ENCODE assay signal across 11 mouse cellular contexts in the genomic region with DNA sequence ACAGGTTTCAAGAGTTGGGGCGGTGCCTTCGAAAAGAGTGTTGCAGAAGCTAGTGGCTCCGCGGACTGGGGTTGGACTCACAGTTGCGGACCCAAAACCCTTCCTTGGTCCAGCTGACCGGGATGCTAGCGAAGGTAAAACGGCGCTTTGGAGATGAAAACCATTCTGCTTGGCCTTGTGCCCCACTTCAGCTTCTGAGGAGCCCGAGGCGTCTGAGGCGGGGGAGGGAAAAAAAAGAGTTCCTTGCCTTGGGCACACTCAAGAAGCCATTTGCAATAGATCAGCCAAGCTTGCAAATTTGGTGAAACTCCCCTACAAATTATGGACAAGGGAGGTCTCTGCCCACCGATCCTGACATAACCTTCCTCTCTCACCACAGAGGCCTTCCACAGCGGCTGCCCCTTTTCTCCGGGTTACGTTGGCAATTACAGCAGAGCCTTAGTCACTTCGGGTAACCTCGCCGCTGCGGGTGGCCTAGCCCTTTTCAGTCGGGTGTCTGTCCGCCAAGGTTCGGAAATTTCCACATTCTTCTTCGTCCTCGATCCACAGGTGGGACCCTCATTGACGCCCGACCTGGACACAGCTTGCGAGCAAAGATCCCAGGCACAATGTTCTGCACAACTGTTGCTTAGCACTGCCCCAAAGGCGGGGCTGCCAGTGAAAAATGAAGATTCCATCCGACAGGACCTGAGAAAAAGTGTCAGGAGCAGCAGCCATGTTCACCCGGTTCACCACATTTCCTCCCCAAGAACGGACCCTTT. TPM values are rescaled to one million over a fixed set of nuclear protein-coding genes. Genes with fewer than 3 reads are reported as not detected.
A peak's percentile ranks its signal among the peaks of the same experiment; 100 is the strongest.
DNase-seq lines count a peak whose midpoint lies in the region; ATAC-seq lines count a peak whose summit lies in the region.
"Had no signal": no experiment of that assay in that cellular context is flagged by ENCODE, and none has a peak within 500 bp of the region (broad histone marks: within the 10 kb centered on the region; RNA-seq: fewer than 3 reads in every experiment).

A gene (minus strand): TSS at position 486 of the 761 bp plus-strand sequence.

- peaks cover 78% of the 10 kb centered on the region for H3K27me3 ChIP-seq in heart, embryonic 10.5 days (ENCODE audit: insufficient read depth, poor library complexity, severe bottlenecking)
- peaks cover 71% of the 10 kb centered on the region for H3K27me3 ChIP-seq in lung, embryonic 16.5 days (ENCODE audit: control insufficient read depth, insufficient read depth, low read depth, low read length)
- peaks cover 51% of the 10 kb centered on the region for H3K27me3 ChIP-seq in embryonic facial prominence, embryonic 14.5 days (replicated peaks; ENCODE audit: control insufficient read depth, insufficient read depth, low read length)
- H3K27me3 ChIP-seq in midbrain, embryonic 14.5 days (ENCODE audit: control insufficient read depth, insufficient read depth, low read length) = peaks cover 78% of the 10 kb centered on the region

- peak within 1 kb of the TSS; percentile 57; the same call in 1 of the 2 replicates for H3K4me2 ChIP-seq in lung, embryonic 16.5 days (ENCODE audit: low read depth, low read length)
- peak within 1 kb of the TSS; percentile 53 for H3K4me2 ChIP-seq in embryonic facial prominence, embryonic 14.5 days (ENCODE audit: low read depth, low read length)
- H3K4me2 ChIP-seq in midbrain, embryonic 14.5 days (ENCODE audit: low read length) = no peak within 1 kb of the TSS

- 1% methylated on average over 32 of the region's 32 CpGs for WGBS in heart, embryonic 10.5 days
- 4% methylated on average over 32 of the region's 32 CpGs for WGBS in lung, embryonic 16.5 days
- WGBS in embryonic facial prominence, embryonic 14.5 days = 2% methylated on average over 32 of the region's 32 CpGs
- WGBS in midbrain, embryonic 14.5 days = 1% methylated on average over 32 of the region's 32 CpGs

- H3K9me3 ChIP-seq in heart, embryonic 10.5 days = no peaks in the 10 kb centered on the region
- H3K9me3 ChIP-seq in lung, embryonic 16.5 days (ENCODE audit: control insufficient read depth, low read length) = no peaks in the 10 kb centered on the region; the same call in 1 of the 2 replicates
- H3K9me3 ChIP-seq in embryonic facial prominence, embryonic 14.5 days (ENCODE audit: control insufficient read depth, low read length) = no peaks in the 10 kb centered on the region
- no peaks in the 10 kb centered on the region for H3K9me3 ChIP-seq in midbrain, embryonic 14.5 days (ENCODE audit: control insufficient read depth, low read length)

- H3K4me3 ChIP-seq in heart, embryonic 10.5 days = peak within 1 kb of the TSS; percentile 58
- peak within 1 kb of the TSS; percentile 2; the same call in 1 of the 2 replicates for H3K4me3 ChIP-seq in lung, embryonic 16.5 days (ENCODE audit: low read length)
- H3K4me3 ChIP-seq in embryonic facial prominence, embryonic 14.5 days (ENCODE audit: low read depth, low read length) = peak within 1 kb of the TSS; percentile 53
- no peak within 1 kb of the TSS for H3K4me3 ChIP-seq in midbrain, embryonic 14.5 days (replicated peaks; ENCODE audit: low read depth, low read length)

- peaks cover 19% of the 10 kb centered on the region; the same call in 1 of the 2 replicates for H3K4me1 ChIP-seq in heart, embryonic 10.5 days
- H3K4me1 ChIP-seq in lung, embryonic 16.5 days (replicated peaks; ENCODE audit: control insufficient read depth, insufficient read depth, low read length) = peaks cover 6% of the 10 kb centered on the region; the same call in 1 of the 2 replicates
- no peaks in the 10 kb centered on the region for H3K4me1 ChIP-seq in embryonic facial prominence, embryonic 14.5 days (ENCODE audit: control insufficient read depth, insufficient read depth, low read length)
- peaks cover 4% of the 10 kb centered on the region; the same call in 1 of the 2 replicates for H3K4me1 ChIP-seq in midbrain, embryonic 14.5 days (ENCODE audit: control insufficient read depth, insufficient read depth, low read length)

- 0 out of 2 replicates have a peak within 1 kb of the TSS, but pooled peaks have one; percentile 69 for H3K27ac ChIP-seq in heart, embryonic 10.5 days
- no peak within 1 kb of the TSS for H3K27ac ChIP-seq in lung, embryonic 16.5 days (ENCODE audit: low read length)
- peak within 1 kb of the TSS; percentile 90 for H3K27ac ChIP-seq in embryonic facial prominence, embryonic 14.5 days (replicated peaks; ENCODE audit: low read depth, low read length)
- no peak within 1 kb of the TSS for H3K27ac ChIP-seq in midbrain, embryonic 14.5 days (replicated peaks; ENCODE audit: low read depth, low read length)

- no peaks in the 10 kb centered on the region for H3K36me3 ChIP-seq in heart, embryonic 10.5 days
- no peaks in the 10 kb centered on the region for H3K36me3 ChIP-seq in lung, embryonic 16.5 days (ENCODE audit: control insufficient read depth, insufficient read depth, low read length)
- H3K36me3 ChIP-seq in embryonic facial prominence, embryonic 14.5 days (ENCODE audit: control insufficient read depth, insufficient read depth, low read length) = no peaks in the 10 kb centered on the region
- H3K36me3 ChIP-seq in midbrain, embryonic 14.5 days (ENCODE audit: control insufficient read depth, insufficient read depth, low read length) = no peaks in the 10 kb centered on the region

- ATAC-seq in lung, embryonic 16.5 days (ENCODE audit: low read depth) = no peak
- no peak for ATAC-seq in embryonic facial prominence, embryonic 14.5 days (ENCODE audit: low read depth)
- no peak for ATAC-seq in midbrain, embryonic 14.5 days (ENCODE audit: low FRiP score, low TSS enrichment)

- no peak for DNase-seq in heart, embryonic 10.5 days (ENCODE audit: low spot score)
- DNase-seq in heart, adult 18-20 months = no peak
- DNase-seq in lung, adult 18-20 months = no peak
- DNase-seq in embryonic facial prominence, embryonic 14.5 days (ENCODE audit: low spot score) = no peak
- peak; percentile 41 for DNase-seq in midbrain, embryonic 14.5 days
- DNase-seq in adrenal gland, adult 18-20 months (ENCODE audit: low spot score in 2 of 2) = no peak
- DNase-seq in spleen, postnatal 14 days (ENCODE audit: low spot score in 2 of 2) = no peak
- DNase-seq: gastrocnemius, postnatal 25 days; left cerebral cortex, postnatal 4 days; thymus, adult 18-20 months had no signal

- no peak within 1 kb of the TSS for H3K9ac ChIP-seq in lung, embryonic 16.5 days (ENCODE audit: low read length)
- H3K9ac ChIP-seq in embryonic facial prominence, embryonic 14.5 days (ENCODE audit: low read depth, low read length) = peak within 1 kb of the TSS; percentile 80
- H3K9ac ChIP-seq in midbrain, embryonic 14.5 days (replicated peaks; ENCODE audit: low read length) = no peak within 1 kb of the TSS

RNA-seq across cellular contexts. Expression of the gene that starts here (rescaled TPM):
- polyA plus RNA-seq in heart, embryonic 10.5 days (2016; fragmentation: Nextera tagmentation; extraction: Ambion mirVana) = 3.0 and 14.9 TPM in 2 replicates
- total RNA-seq in heart, adult 18-20 months (2021) = not detected
- polyA plus RNA-seq in lung, embryonic 16.5 days (2015; fragmentation: Nextera tagmentation; extraction: Ambion mirVana) = 0.26 and 0.44 TPM in 2 replicates
- 49.7 and 58.8 TPM in 2 replicates for polyA plus RNA-seq in embryonic facial prominence, embryonic 14.5 days (2014; fragmentation: Nextera tagmentation; extraction: Ambion mirVana)
- not detected in 2 replicates for polyA plus RNA-seq in midbrain, embryonic 14.5 days (2014; fragmentation: Nextera tagmentation; extraction: Ambion mirVana)
- not detected for total RNA-seq in adrenal gland, adult 18-20 months (2021)
- total RNA-seq: gastrocnemius, postnatal 25 days had no signal

Comparison
In these comparisons a context has a peak if more than half of its experiments do, and no peak if none do; other contexts are left out.
1. Peak in DNase-seq in midbrain, embryonic 14.5 days; RNA of the gene not detected or under 1 TPM.
2. H3K27ac ChIP-seq: peak in heart, embryonic 10.5 days (single experiment) and embryonic facial prominence, embryonic 14.5 days (single experiment); none in lung, embryonic 16.5 days (single experiment) and midbrain, embryonic 14.5 days (single experiment).